Mouse (Mus musculus) kidney, adult 2 months (tissue): ENCODE data around the gene Siae.
A peak's percentile ranks its signal among the peaks of the same experiment; 100 is the strongest.

ENCODE experiments used
- CTCF ChIP-seq: fragments of 200-500 bp; conservative IDR thresholded peaks from 2 replicates; pipeline ENCODE4 v1.5.1; 2011; ENCODE audit warnings: low read depth, mild to moderate bottlenecking, control low read depth, low read length, moderate library complexity, mixed read lengths; ENCODE audit not compliant: insufficient read depth, insufficient read length
- POLR2A ChIP-seq: fragments of 200-500 bp; IDR thresholded peaks from one replicate; pipeline ENCODE4 v1.6.1; 2011; ENCODE audit warnings: low read depth, low read length, control low read depth

DNA sequence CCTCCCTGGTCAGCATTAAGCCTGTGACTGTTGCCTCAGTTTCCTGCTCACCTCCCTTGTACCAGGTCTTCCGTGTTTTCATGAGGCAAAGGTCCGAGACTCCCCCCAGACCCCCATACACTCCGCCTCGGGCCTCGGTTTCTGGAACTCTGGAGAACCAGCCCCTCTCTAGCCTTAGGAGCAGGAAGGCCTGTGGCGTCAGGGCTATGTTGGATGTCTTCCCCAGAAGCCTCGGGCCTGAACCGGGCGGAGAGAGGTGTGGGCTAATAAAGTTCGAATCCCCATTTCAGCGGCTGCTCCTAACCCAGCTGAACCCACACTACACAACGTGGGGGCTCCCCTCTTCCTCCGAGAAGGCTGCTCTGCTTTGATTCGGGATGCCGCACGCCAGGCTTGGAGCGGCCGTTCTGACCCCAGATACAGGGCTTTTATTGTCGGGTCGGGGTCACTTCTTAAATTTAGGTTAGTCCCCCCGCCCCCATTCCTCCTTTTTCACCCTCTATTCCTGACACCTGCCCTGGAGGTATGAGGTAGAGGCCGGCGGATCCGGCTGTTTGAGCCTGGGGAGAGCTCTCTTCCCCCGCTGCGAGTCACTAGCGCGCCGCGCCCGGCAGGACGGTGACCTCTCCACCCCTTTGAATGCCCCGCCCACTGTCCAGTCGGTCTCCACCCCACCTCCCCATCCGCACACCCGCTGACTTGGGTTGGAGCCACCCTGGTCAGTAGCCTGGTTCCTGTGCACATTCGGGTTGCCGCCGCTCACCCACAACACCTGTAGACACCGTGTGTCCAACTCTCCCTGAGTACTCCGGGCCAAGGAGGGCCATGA is 27.9 kb upstream of the Siae start, which contains the start of gene Esam:
- TF ChIP-seq CTCF = no peak
- TF ChIP-seq POLR2A = peak; percentile 70
